Mouse (Mus musculus): ENCODE results near the gene Gls. TPM values are rescaled to one million over a fixed set of nuclear protein-coding genes. Genes with fewer than 3 reads are reported as not detected.

Gls gene
- 20.1 and 25.6 TPM in 2 replicates for polyA plus RNA-seq (2015; fragmentation: Nextera tagmentation; extraction: Ambion mirVana)

DNA sequence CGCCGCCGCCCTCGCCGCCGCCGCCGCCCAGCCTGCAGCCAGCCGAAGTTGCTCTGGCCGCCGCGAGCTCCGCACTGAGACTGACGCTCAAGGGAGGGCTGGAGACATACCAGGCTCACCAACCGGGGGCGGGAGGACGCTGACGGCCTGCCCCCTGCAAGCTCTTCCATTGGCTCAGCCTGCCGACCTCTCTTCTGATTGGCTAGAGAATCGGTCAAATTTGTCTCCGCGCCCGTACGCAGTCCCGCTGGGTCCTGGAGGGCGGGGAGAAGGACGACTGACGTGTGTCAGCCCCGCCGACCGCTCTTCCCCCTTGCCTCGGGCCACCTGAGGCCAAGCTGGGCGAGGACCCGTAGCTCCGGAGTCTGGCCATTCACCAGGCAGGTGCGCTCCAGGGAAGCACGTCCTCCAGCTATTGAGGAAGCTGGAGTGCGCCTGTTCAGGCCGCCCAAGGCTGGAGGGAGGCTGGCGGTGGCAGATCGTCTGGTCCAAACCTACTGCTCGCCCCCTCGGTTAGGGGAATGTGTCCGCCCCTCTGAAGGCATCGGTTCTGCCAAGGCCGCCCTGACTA, at the start of gene Gls:
TSS of gene Gls (minus strand) at position 90 of the 571 bp plus-strand sequence.
- Histone ChIP-seq H3K36me3 (no peaks in the 10 kb centered on the region), H3K27me3 (no peaks in the 10 kb centered on the region), H3K4me1 (peaks cover 7% of the 10 kb centered on the region), H3K27ac (peak within 1 kb of the TSS; percentile 96), H3K9ac (peak within 1 kb of the TSS; percentile 96), H3K4me2 (peak within 1 kb of the TSS; percentile 73), H3K9me3 (no peaks in the 10 kb centered on the region), H3K4me3 (peak within 1 kb of the TSS; percentile 96)
- WGBS: under 1% methylated on average over 46 of the region's 46 CpGs
- ATAC-seq (ENCODE audit: insufficient number of reproducible peaks, low FRiP score, low TSS enrichment, low read depth): peak; percentile 100

- ATAC-seq (ENCODE audit: insufficient number of reproducible peaks, low FRiP score, low TSS enrichment, low read depth): no peak
- H3K9me3 ChIP-seq: no peaks in the 10 kb centered on the region
- no peak overlapping the region for H3K9ac ChIP-seq
- H3K4me2 ChIP-seq: no peak overlapping the region
- H3K4me3 ChIP-seq: no peak overlapping the region
- H3K27ac ChIP-seq: no peak overlapping the region
- no peaks in the 10 kb centered on the region for H3K4me1 ChIP-seq
- WGBS: 59% methylated on average over 7 of the region's 7 CpGs
- no peaks in the 10 kb centered on the region for H3K36me3 ChIP-seq
- H3K27me3 ChIP-seq: no peaks in the 10 kb centered on the region
Measured at GRCm38 (mm10) chr1:52279831-52280595, 47.0 kb upstream of the Gls start.

DNA sequence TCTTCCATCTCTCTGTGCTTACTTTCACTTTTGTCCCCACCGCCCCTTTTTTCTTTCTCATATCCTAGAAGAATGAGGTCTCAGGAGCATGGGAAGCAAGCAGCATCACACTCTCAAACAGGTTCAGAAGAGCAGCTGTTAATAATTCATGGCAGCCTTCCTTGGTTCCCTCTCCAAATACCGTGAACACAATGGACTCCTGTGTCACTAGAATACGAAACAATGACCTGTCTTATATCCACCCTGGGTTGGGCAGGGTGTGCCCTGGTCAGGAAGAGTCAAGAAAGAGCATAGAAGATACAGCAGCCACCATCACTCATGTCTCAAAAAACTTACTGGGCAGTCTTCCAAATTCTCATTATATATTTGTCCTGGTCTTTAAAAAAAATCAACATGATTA, 46.3 kb upstream of the Gls start:
- ATAC-seq (ENCODE audit: insufficient number of reproducible peaks, low FRiP score, low TSS enrichment, low read depth): no peak
- Histone ChIP-seq H3K9me3 (no peaks in the 10 kb centered on the region), H3K4me1 (no peaks in the 10 kb centered on the region), H3K4me2 (no peak overlapping the region), H3K4me3 (no peak overlapping the region), H3K9ac (no peak overlapping the region), H3K27ac (no peak overlapping the region), H3K27me3 (no peaks in the 10 kb centered on the region), H3K36me3 (no peaks in the 10 kb centered on the region)
- 67% methylated on average over 3 of the region's 3 CpGs for WGBS

- H3K4me2 ChIP-seq: no peak overlapping the region
- H3K27ac ChIP-seq: no peak overlapping the region
- H3K4me3 ChIP-seq: no peak overlapping the region
- no peaks in the 10 kb centered on the region for H3K27me3 ChIP-seq
- ATAC-seq (ENCODE audit: insufficient number of reproducible peaks, low FRiP score, low TSS enrichment, low read depth): no peak
- no peaks in the 10 kb centered on the region for H3K36me3 ChIP-seq
- no peaks in the 10 kb centered on the region for H3K4me1 ChIP-seq
- no peak overlapping the region for H3K9ac ChIP-seq
- no peaks in the 10 kb centered on the region for H3K9me3 ChIP-seq
- 62% methylated on average over 6 of the region's 6 CpGs for WGBS
Measured at GRCm38 (mm10) chr1:52278073-52278472, 45.0 kb upstream of the Gls start.

- 72% methylated on average over 3 of the region's 3 CpGs for WGBS
- Histone ChIP-seq H3K9ac (no peak overlapping the region), H3K9me3 (no peaks in the 10 kb centered on the region), H3K4me2 (no peak overlapping the region), H3K27ac (no peak overlapping the region), H3K27me3 (no peaks in the 10 kb centered on the region), H3K4me3 (no peak overlapping the region), H3K4me1 (no peaks in the 10 kb centered on the region), H3K36me3 (no peaks in the 10 kb centered on the region)
- no peak for ATAC-seq (ENCODE audit: insufficient number of reproducible peaks, low FRiP score, low TSS enrichment, low read depth)
Measured at GRCm38 (mm10) chr1:52274210-52274609, 41.2 kb upstream of the Gls start.

DNA sequence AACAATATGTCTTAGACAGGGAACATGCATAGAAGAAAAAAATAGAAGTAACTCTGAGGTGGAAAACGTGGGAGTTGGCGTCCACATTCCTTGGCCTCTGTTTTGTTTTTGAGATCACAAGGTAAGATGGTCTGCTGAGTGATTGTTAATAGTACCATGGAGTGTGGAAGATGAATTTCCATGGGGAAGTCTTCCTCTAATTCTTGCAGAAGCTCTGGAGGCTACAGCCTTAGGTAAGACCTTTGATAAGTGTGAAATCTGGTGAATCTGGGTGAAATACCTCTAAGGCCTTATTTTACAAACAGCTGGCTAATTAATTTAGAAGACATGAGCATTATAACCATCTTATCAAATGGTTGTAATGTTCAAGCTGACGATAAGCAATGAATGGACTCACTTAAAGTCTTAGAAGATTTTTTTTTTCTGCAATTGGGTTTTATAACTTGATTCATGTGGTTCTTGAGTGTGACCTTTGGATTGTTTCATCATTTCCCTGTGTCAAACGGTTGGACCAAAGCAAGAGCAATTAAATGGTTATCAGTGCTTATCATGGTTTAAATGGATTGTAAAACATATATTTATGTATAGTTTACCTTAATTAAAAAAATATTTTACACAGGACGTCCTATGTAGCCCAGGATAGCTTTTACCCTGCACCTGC, 39.1 kb upstream of the Gls start:
- WGBS: 69% methylated on average over 5 of the region's 5 CpGs
- Histone ChIP-seq H3K27me3 (no peaks in the 10 kb centered on the region), H3K9ac (no peak overlapping the region), H3K4me3 (no peak overlapping the region), H3K27ac (no peak overlapping the region), H3K36me3 (no peaks in the 10 kb centered on the region), H3K9me3 (no peaks in the 10 kb centered on the region), H3K4me1 (no peaks in the 10 kb centered on the region), H3K4me2 (no peak overlapping the region)
- ATAC-seq (ENCODE audit: insufficient number of reproducible peaks, low FRiP score, low TSS enrichment, low read depth): no peak

GRCm38 (mm10) chr1:52270354-52270753, 37.3 kb upstream of the Gls start:
- H3K4me1 ChIP-seq: no peaks in the 10 kb centered on the region
- no peak for ATAC-seq (ENCODE audit: insufficient number of reproducible peaks, low FRiP score, low TSS enrichment, low read depth)
- H3K4me2 ChIP-seq: no peak overlapping the region
- H3K27me3 ChIP-seq: no peaks in the 10 kb centered on the region
- no peaks in the 10 kb centered on the region for H3K36me3 ChIP-seq
- 60% methylated on average over 9 of the region's 9 CpGs for WGBS
- H3K27ac ChIP-seq: no peak overlapping the region
- H3K4me3 ChIP-seq: no peak overlapping the region
- H3K9me3 ChIP-seq: no peaks in the 10 kb centered on the region
- H3K9ac ChIP-seq: no peak overlapping the region

GRCm38 (mm10) chr1:52269596-52269995, 36.6 kb upstream of the Gls start:
- Histone ChIP-seq H3K27ac (no peak overlapping the region), H3K9ac (no peak overlapping the region), H3K4me1 (no peaks in the 10 kb centered on the region), H3K36me3 (no peaks in the 10 kb centered on the region), H3K27me3 (no peaks in the 10 kb centered on the region), H3K4me3 (no peak overlapping the region), H3K4me2 (no peak overlapping the region), H3K9me3 (no peaks in the 10 kb centered on the region)
- 54% methylated on average over 4 of the region's 4 CpGs for WGBS
- no peak for ATAC-seq (ENCODE audit: insufficient number of reproducible peaks, low FRiP score, low TSS enrichment, low read depth)

- ATAC-seq (ENCODE audit: insufficient number of reproducible peaks, low FRiP score, low TSS enrichment, low read depth): no peak
- H3K27me3 ChIP-seq: no peaks in the 10 kb centered on the region
- no peak overlapping the region for H3K27ac ChIP-seq
- H3K4me3 ChIP-seq: no peak overlapping the region
- no peak overlapping the region for H3K9ac ChIP-seq
- H3K9me3 ChIP-seq: no peaks in the 10 kb centered on the region
- WGBS: 88% methylated on average over 6 of the region's 6 CpGs
- H3K4me1 ChIP-seq: no peaks in the 10 kb centered on the region
- no peak overlapping the region for H3K4me2 ChIP-seq
- no peaks in the 10 kb centered on the region for H3K36me3 ChIP-seq
Measured at GRCm38 (mm10) chr1:52268006-52268405, 35.0 kb upstream of the Gls start.

DNA sequence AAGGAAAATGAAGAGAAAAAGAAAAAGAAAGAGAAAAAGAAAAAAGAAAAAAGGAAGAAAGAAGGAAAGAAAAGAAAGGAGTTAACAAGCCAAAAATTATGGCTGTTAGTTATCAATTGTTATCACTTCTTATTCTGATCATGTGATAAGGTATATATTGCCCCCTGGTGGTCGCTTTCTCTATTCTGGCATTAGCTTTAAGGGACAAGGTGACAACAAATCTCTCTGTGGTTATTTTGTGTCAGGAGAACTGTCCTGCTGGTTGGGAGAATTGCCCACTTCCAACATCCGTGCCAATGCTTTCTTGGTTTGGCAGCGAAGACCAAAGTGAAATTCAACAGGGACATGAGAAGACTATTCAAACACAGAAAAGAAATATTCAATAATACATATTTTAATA, 34.6 kb upstream of the Gls start:
- no peaks in the 10 kb centered on the region for H3K4me1 ChIP-seq
- H3K36me3 ChIP-seq: no peaks in the 10 kb centered on the region
- no peak overlapping the region for H3K4me3 ChIP-seq
- H3K27ac ChIP-seq: no peak overlapping the region
- WGBS: 55% methylated on average over 3 of the region's 3 CpGs
- no peak overlapping the region for H3K4me2 ChIP-seq
- no peaks in the 10 kb centered on the region for H3K27me3 ChIP-seq
- H3K9ac ChIP-seq: no peak overlapping the region
- H3K9me3 ChIP-seq: no peaks in the 10 kb centered on the region
- no peak for ATAC-seq (ENCODE audit: insufficient number of reproducible peaks, low FRiP score, low TSS enrichment, low read depth)

DNA sequence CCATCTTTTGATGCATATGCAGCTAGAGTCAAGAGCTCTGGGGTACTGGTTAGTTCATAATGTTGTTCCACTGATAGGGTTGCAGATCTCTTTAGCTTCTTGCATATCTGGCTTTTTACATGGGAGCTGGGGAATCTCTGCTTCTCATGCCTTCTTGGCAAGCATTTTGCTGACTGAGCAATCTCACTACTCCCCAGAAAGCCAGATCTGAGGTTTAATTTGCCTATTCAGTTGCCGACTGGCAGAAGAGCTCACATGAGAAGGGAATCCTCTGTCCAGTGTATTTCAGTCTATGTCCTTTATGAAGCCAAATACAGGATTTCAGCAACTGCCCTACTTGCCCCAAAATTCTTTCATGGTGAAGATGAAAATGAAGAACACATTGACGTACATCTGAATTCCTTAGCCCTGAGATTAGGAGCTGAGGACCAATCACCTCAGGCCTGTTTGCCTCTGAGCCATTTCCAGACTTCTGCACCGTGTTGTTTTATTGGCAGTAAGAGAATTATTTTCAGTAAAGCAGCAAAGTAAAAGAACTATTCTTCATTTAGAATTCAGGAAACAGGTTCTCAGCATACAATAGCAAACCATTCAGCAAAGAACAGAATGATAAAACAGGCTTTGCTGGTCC, 33.0 kb upstream of the Gls start:
- H3K4me2 ChIP-seq: no peak overlapping the region
- no peak overlapping the region for H3K4me3 ChIP-seq
- no peak for ATAC-seq (ENCODE audit: insufficient number of reproducible peaks, low FRiP score, low TSS enrichment, low read depth)
- H3K9me3 ChIP-seq: no peaks in the 10 kb centered on the region
- WGBS: 29% methylated on average over 3 of the region's 3 CpGs
- no peaks in the 10 kb centered on the region for H3K36me3 ChIP-seq
- H3K9ac ChIP-seq: no peak overlapping the region
- H3K4me1 ChIP-seq: no peaks in the 10 kb centered on the region
- no peaks in the 10 kb centered on the region for H3K27me3 ChIP-seq
- H3K27ac ChIP-seq: no peak overlapping the region

DNA sequence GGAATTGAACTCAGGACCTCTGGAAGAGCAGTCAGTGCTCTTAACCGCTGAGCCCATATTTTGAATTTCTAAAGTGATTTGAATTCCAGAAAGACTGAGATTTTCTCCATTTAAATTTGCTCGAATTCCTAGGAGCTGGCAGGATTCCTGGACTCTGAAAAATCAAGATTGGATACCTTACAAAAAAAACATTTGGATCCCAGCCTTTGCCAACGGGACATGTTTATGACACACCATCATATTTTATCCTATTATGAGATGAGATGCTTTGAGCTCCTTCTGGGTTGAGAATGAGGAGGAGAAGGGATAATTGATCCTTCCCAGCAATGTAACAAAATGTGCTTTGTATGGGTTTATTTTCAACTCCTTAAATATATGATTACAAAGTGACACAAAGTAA, 31.3 kb upstream of the Gls start:
- no peak for ATAC-seq (ENCODE audit: insufficient number of reproducible peaks, low FRiP score, low TSS enrichment, low read depth)
- Histone ChIP-seq H3K36me3 (no peaks in the 10 kb centered on the region), H3K4me2 (no peak overlapping the region), H3K9ac (no peak overlapping the region), H3K27ac (no peak overlapping the region), H3K27me3 (no peaks in the 10 kb centered on the region), H3K9me3 (no peaks in the 10 kb centered on the region), H3K4me3 (no peak overlapping the region), H3K4me1 (no peaks in the 10 kb centered on the region)
- 30% methylated on average over 3 of the region's 3 CpGs for WGBS
